Mouse (Mus musculus): ENCODE data around the gene Ms4a10.

The Ms4a10 gene

GRCm38 (mm10) chr19:10974238-10974865 lies at the start of gene Ms4a10:
TSS of gene Ms4a10 (minus strand) at chr19:10974670.
- peak; percentile 33 to 40 for DNase-seq

- DNase-seq = no peak
Measured at GRCm38 (mm10) chr19:11022382-11022781, 47.9 kb upstream of the Ms4a10 start.

- no peak for DNase-seq
Measured at GRCm38 (mm10) chr19:11017891-11018290, 43.4 kb upstream of the Ms4a10 start, which contains the start of gene Ms4a18. TSS of gene Ms4a18 (minus strand) at chr19:11018031.

GRCm38 (mm10) chr19:11017251-11017650 lies 42.8 kb upstream of the Ms4a10 start:
- no peak for DNase-seq

GRCm38 (mm10) chr19:11015998-11016397 lies 41.5 kb upstream of the Ms4a10 start:
- no peak for DNase-seq

GRCm38 (mm10) chr19:11015468-11015867 lies 41.0 kb upstream of the Ms4a10 start:
- DNase-seq = no peak

- no peak for DNase-seq
Measured at GRCm38 (mm10) chr19:10993150-10993549, 18.7 kb upstream of the Ms4a10 start, which contains the start of gene Ms4a15. TSS of gene Ms4a15 (minus strand) at chr19:10993250.

GRCm38 (mm10) chr19:10991911-10992310 lies 17.4 kb upstream of the Ms4a10 start:
- DNase-seq = no peak

GRCm38 (mm10) chr19:10990751-10991150 lies 16.3 kb upstream of the Ms4a10 start:
- DNase-seq = no peak

- DNase-seq = no peak
Measured at GRCm38 (mm10) chr19:10988563-10988962, 14.1 kb upstream of the Ms4a10 start.

GRCm38 (mm10) chr19:10985889-10986288 lies 11.4 kb upstream of the Ms4a10 start:
- DNase-seq = no peak

GRCm38 (mm10) chr19:10984551-10984950 lies 10.1 kb upstream of the Ms4a10 start:
- peak; percentile 17 to 35 for DNase-seq

- peak; percentile 76 to 77 for DNase-seq
Measured at GRCm38 (mm10) chr19:10983146-10983545, 8.7 kb upstream of the Ms4a10 start.

- no peak for DNase-seq
Measured at GRCm38 (mm10) chr19:10980210-10980609, 5.7 kb upstream of the Ms4a10 start.

GRCm38 (mm10) chr19:10979184-10980168 lies 5.0 kb upstream of the Ms4a10 start:
- DNase-seq = peak; percentile 89 to 92

- peak; percentile 31 to 34 for DNase-seq
Measured at GRCm38 (mm10) chr19:10976318-10976717, 1.8 kb upstream of the Ms4a10 start.

GRCm38 (mm10) chr19:10975187-10975586 lies 717 bp upstream of the Ms4a10 start:
- DNase-seq = no peak

- no peak for DNase-seq
Measured at GRCm38 (mm10) chr19:10973187-10973586, 1.3 kb downstream of the Ms4a10 start.

GRCm38 (mm10) chr19:10972660-10973059 lies 1.8 kb downstream of the Ms4a10 start:
- DNase-seq = no peak

- no peak for DNase-seq
Measured at GRCm38 (mm10) chr19:10970457-10970856, 4.0 kb downstream of the Ms4a10 start.

- no peak for DNase-seq
Measured at GRCm38 (mm10) chr19:10968578-10968977, 5.9 kb downstream of the Ms4a10 start.

GRCm38 (mm10) chr19:10965721-10966120 lies 8.7 kb downstream of the Ms4a10 start:
- no peak for DNase-seq

- no peak for DNase-seq
Measured at GRCm38 (mm10) chr19:10959978-10960346, 14.5 kb downstream of the Ms4a10 start.
